Mouse (Mus musculus): ENCODE data around the gene Phf24.

DNA sequence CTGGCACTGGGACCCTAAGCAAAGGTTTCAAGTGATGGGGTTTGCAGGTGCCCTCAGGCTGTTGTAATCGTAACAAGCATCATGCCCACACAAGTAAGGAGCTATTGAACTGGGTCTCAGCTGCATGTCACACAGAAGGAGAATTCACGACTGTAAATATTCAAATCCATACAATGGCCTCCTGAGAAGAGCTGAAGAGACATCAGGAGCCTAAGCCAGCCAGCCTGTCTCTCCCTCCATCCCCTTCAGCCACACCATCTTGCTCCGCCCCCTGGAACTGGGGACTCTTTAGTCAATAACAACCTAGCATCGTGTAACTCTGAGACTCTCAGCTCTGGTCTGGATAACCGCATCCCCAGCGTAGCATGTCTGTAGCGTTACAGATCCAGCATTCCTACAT, 25.3 kb upstream of the Phf24 start:
- TF ChIP-seq CTCF (IDR thresholded peaks at IDR 0.05; ENCODE audit: control insufficient read depth, insufficient read depth, insufficient replicate concordance, low read depth, low read length): no peak
- TF ChIP-seq POLR2A (IDR thresholded peaks at IDR 0.05; ENCODE audit: control insufficient read depth, low read depth, low read length): no peak
